Mouse (Mus musculus): ENCODE data around the gene Ppil6. TPM values are rescaled to one million over a fixed set of nuclear protein-coding genes. Genes with fewer than 3 reads are reported as not detected.

The Ppil6 gene
- polyA plus RNA-seq, 1 experiment, result 0.15 TPM

- 90% methylated on average over 3 of the region's 3 CpGs for WGBS
- H3K36me3 ChIP-seq (ENCODE audit: control insufficient read depth, insufficient read depth, low read length), result peaks cover 14% of the 10 kb centered on the region
- TF ChIP-seq CTCF (IDR thresholded peaks at IDR 0.05; ENCODE audit: borderline replicate concordance, control insufficient read depth, extremely low read depth, insufficient read depth, low read length, poor library complexity) (no peak), POLR2A (IDR thresholded peaks at IDR 0.05; ENCODE audit: control insufficient read depth, extremely low read depth, insufficient read depth, low read length, poor library complexity) (no peak)
- no peak for DNase-seq
- no peak overlapping the region for H3K27ac ChIP-seq (ENCODE audit: control insufficient read depth, insufficient read depth, low read length)
- H3K4me1 ChIP-seq (replicated peaks; ENCODE audit: control insufficient read depth, insufficient read depth, low read length), result peaks cover 21% of the 10 kb centered on the region
- H3K27me3 ChIP-seq (ENCODE audit: control insufficient read depth, insufficient read depth, low read length), result no peaks in the 10 kb centered on the region
- H3K4me3 ChIP-seq (ENCODE audit: control insufficient read depth, insufficient read depth, low read length), result no peak overlapping the region
Observed at GRCm38 (mm10) chr10:41452791-41453190, 37.4 kb upstream of the Ppil6 start.

DNA sequence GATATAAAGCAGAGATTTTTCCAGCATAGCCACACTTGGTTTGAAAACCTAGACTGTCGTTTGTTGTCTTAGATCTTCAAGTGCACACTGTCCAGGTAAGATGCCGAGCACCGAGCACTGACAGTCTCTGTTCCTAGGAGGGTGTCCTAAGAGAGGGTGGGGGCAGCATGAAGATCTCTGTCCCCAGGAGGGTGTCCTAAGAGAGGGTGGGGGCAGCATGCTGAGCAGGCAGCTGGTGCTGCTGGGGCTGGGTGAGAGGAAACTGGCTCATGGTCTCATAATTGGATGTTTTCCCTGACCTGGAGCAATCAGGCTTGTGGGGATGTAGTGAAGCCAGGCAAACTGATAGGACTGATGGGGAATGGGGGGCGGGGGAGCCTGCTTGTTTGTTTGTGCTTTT, 30.2 kb upstream of the Ppil6 start:
- TF ChIP-seq POLR2A (IDR thresholded peaks at IDR 0.05; ENCODE audit: control insufficient read depth, extremely low read depth, insufficient read depth, low read length, poor library complexity), result no peak
- no peak for TF ChIP-seq CTCF (IDR thresholded peaks at IDR 0.05; ENCODE audit: borderline replicate concordance, control insufficient read depth, extremely low read depth, insufficient read depth, low read length, poor library complexity)
- Histone ChIP-seq H3K27ac (ENCODE audit: control insufficient read depth, insufficient read depth, low read length) (no peak overlapping the region), H3K4me1 (replicated peaks; ENCODE audit: control insufficient read depth, insufficient read depth, low read length) (no peaks in the 10 kb centered on the region), H3K27me3 (ENCODE audit: control insufficient read depth, insufficient read depth, low read length) (no peaks in the 10 kb centered on the region), H3K4me3 (ENCODE audit: control insufficient read depth, insufficient read depth, low read length) (no peak overlapping the region), H3K36me3 (ENCODE audit: control insufficient read depth, insufficient read depth, low read length) (peaks cover 32% of the 10 kb centered on the region)
- 95% methylated on average over 4 of the region's 4 CpGs for WGBS
- DNase-seq, result no peak

DNA sequence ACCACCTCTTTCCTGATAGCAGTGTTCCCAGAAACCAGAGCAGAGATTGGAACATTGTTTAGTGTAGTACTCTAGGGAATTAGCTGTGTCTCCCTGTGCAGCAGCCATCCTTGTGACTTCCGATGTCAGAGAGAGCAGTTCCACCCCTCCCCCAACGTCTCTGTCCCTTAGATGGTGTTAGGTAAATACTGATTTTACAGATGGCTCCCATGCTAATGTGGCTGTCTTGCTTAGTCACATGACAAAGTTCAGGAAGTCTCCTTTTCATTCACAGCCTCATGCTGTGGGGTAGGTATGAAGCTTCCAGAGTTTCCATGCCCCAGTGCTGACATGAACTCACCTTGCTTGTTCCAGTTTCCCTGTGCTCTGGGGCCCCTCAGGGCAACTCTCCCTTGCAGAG, 29.7 kb upstream of the Ppil6 start:
- TF ChIP-seq CTCF (IDR thresholded peaks at IDR 0.05; ENCODE audit: borderline replicate concordance, control insufficient read depth, extremely low read depth, insufficient read depth, low read length, poor library complexity) (no peak), POLR2A (IDR thresholded peaks at IDR 0.05; ENCODE audit: control insufficient read depth, extremely low read depth, insufficient read depth, low read length, poor library complexity) (no peak)
- H3K4me1 ChIP-seq (replicated peaks; ENCODE audit: control insufficient read depth, insufficient read depth, low read length), result no peaks in the 10 kb centered on the region
- H3K4me3 ChIP-seq (ENCODE audit: control insufficient read depth, insufficient read depth, low read length), result no peak overlapping the region
- DNase-seq, result no peak
- H3K36me3 ChIP-seq (ENCODE audit: control insufficient read depth, insufficient read depth, low read length), result peaks cover 33% of the 10 kb centered on the region
- no peaks in the 10 kb centered on the region for H3K27me3 ChIP-seq (ENCODE audit: control insufficient read depth, insufficient read depth, low read length)
- H3K27ac ChIP-seq (ENCODE audit: control insufficient read depth, insufficient read depth, low read length), result no peak overlapping the region
- 69% methylated on average over 2 of the region's 2 CpGs for WGBS

- 90% methylated on average over 3 of the region's 3 CpGs for WGBS
- no peaks in the 10 kb centered on the region for H3K27me3 ChIP-seq (ENCODE audit: control insufficient read depth, insufficient read depth, low read length)
- peaks cover 27% of the 10 kb centered on the region for H3K36me3 ChIP-seq (ENCODE audit: control insufficient read depth, insufficient read depth, low read length)
- H3K27ac ChIP-seq (ENCODE audit: control insufficient read depth, insufficient read depth, low read length), result no peak overlapping the region
- TF ChIP-seq POLR2A (IDR thresholded peaks at IDR 0.05; ENCODE audit: control insufficient read depth, extremely low read depth, insufficient read depth, low read length, poor library complexity) (no peak), CTCF (IDR thresholded peaks at IDR 0.05; ENCODE audit: borderline replicate concordance, control insufficient read depth, extremely low read depth, insufficient read depth, low read length, poor library complexity) (no peak)
- DNase-seq, result no peak
- H3K4me3 ChIP-seq (ENCODE audit: control insufficient read depth, insufficient read depth, low read length), result no peak overlapping the region
- H3K4me1 ChIP-seq (replicated peaks; ENCODE audit: control insufficient read depth, insufficient read depth, low read length), result no peaks in the 10 kb centered on the region
Observed at GRCm38 (mm10) chr10:41461057-41461722, 29.0 kb upstream of the Ppil6 start.

DNA sequence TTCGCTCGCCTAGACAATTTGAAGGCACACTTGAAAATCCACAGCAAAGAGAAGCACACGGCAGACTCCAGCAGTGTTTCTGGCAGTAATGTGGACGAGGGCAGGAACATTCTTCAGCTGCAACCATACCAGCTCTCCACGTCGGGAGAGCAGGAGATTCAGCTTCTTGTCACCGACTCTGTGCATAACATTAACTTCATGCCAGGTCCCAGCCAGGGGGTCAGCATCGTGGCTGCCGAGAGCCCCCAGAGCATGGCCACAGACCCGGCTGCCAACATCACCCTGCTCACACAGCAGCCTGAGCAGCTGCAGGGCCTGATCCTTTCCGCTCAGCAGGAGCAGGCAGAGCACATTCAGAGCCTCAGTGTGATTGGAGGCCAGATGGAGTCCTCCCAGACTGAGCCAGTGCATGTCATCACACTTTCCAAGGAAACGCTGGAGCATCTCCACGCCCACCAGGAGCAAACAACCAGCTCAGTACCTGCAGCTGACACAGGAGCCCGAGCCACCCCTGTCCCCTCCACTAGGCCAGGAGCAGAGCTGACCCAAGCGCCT, 25.8 kb upstream of the Ppil6 start:
- Histone ChIP-seq H3K27me3 (ENCODE audit: control insufficient read depth, insufficient read depth, low read length) (no peaks in the 10 kb centered on the region), H3K4me3 (ENCODE audit: control insufficient read depth, insufficient read depth, low read length) (no peak overlapping the region), H3K36me3 (ENCODE audit: control insufficient read depth, insufficient read depth, low read length) (peaks cover 17% of the 10 kb centered on the region), H3K27ac (ENCODE audit: control insufficient read depth, insufficient read depth, low read length) (no peak overlapping the region), H3K4me1 (replicated peaks; ENCODE audit: control insufficient read depth, insufficient read depth, low read length) (no peaks in the 10 kb centered on the region)
- DNase-seq, result no peak
- WGBS, result 97% methylated on average over 15 of the region's 15 CpGs
- no peak for TF ChIP-seq CTCF (IDR thresholded peaks at IDR 0.05; ENCODE audit: borderline replicate concordance, control insufficient read depth, extremely low read depth, insufficient read depth, low read length, poor library complexity)
- no peak for TF ChIP-seq POLR2A (IDR thresholded peaks at IDR 0.05; ENCODE audit: control insufficient read depth, extremely low read depth, insufficient read depth, low read length, poor library complexity)

DNA sequence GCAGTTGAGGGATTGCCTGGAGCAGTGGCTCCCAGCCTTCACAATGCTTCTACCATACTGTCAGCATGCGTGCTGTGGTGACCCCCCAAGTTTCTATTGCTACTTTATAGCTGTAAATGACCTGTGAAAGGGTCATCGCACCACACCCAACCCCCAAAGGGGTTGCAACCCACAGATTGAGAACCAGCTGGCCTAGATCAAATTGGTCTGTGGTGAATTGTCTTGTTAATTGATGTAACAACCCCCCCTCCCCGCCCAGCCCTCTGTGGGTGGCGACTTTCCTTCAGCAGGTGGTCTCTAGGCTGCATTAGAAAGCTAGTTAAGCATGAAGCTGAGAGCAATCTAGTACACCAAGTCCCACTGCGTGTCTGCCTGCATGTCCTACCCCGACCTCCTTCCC, 22.9 kb upstream of the Ppil6 start:
- whole genome bisulfite sequencing, result 93% methylated on average over 6 of the region's 6 CpGs
- TF ChIP-seq CTCF (IDR thresholded peaks at IDR 0.05; ENCODE audit: borderline replicate concordance, control insufficient read depth, extremely low read depth, insufficient read depth, low read length, poor library complexity) (no peak), POLR2A (IDR thresholded peaks at IDR 0.05; ENCODE audit: control insufficient read depth, extremely low read depth, insufficient read depth, low read length, poor library complexity) (no peak)
- H3K27ac ChIP-seq (ENCODE audit: control insufficient read depth, insufficient read depth, low read length), result no peak overlapping the region
- no peak overlapping the region for H3K4me3 ChIP-seq (ENCODE audit: control insufficient read depth, insufficient read depth, low read length)
- no peak for DNase-seq
- peaks cover 5% of the 10 kb centered on the region for H3K4me1 ChIP-seq (replicated peaks; ENCODE audit: control insufficient read depth, insufficient read depth, low read length)
- peaks cover 11% of the 10 kb centered on the region for H3K36me3 ChIP-seq (ENCODE audit: control insufficient read depth, insufficient read depth, low read length)
- H3K27me3 ChIP-seq (ENCODE audit: control insufficient read depth, insufficient read depth, low read length), result no peaks in the 10 kb centered on the region

Measured in thymus, adult 2 months (tissue).